Mouse (Mus musculus): ENCODE measurements around the gene Gm8890.
"Not testable (repeated sequence)": the region's sequence is repeated elsewhere in the genome, so short reads cannot be mapped to it uniquely, and the experiment has no call there.

Gene Gm8890

GRCm38 (mm10) chr5:11255733-11256132, at the start of gene Gm8890:
TSS of gene Gm8890 (plus strand) at chr5:11256033.
- in situ Hi-C loops (cut with MboI; ENCODE audit: unreplicated experiment in 2 of 2) = not testable (repeated sequence)

DNA sequence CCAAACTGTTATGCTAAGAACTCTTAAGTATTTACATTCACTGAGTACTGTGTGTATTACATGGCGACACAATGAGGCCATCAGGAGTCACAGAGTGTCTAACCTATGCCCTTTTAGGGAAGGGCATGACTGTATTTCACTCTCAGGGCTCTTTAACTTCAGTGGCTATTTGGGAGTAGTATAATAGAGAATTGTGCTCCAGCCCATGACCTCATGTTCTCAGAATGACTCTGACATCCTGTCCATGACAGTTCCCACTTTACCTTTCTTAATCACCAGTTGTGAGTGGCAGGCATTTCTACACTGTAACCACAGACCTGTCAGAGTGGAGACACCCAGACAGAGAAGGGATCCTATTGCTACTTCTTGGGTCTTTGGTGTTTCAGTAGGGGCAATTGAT, 388 bp downstream of the Gm8890 start:
- in situ Hi-C loops (cut with MboI; ENCODE audit: unreplicated experiment in 2 of 2) = not testable (repeated sequence)

Measured in v-Abl transformed pro-B cells (cell line).